Mouse (Mus musculus) bone marrow, adult 2 months (tissue): ENCODE results near the gene Tex261.

Experiments used
- CTCF ChIP-seq: fragments of 200-500 bp; IDR thresholded peaks from 2 replicates; pipeline ENCODE4 v1.5.1; 2011; ENCODE audit warnings: low read length, control low read depth; ENCODE audit not compliant: control insufficient read depth, insufficient read depth
- POLR2A ChIP-seq: fragments of 200-500 bp; IDR thresholded peaks from 2 replicates; pipeline ENCODE4 v1.6.1; 2011; ENCODE audit warnings: low read depth, mild to moderate bottlenecking, control low read depth, low read length, borderline replicate concordance; ENCODE audit not compliant: control insufficient read depth

DNA sequence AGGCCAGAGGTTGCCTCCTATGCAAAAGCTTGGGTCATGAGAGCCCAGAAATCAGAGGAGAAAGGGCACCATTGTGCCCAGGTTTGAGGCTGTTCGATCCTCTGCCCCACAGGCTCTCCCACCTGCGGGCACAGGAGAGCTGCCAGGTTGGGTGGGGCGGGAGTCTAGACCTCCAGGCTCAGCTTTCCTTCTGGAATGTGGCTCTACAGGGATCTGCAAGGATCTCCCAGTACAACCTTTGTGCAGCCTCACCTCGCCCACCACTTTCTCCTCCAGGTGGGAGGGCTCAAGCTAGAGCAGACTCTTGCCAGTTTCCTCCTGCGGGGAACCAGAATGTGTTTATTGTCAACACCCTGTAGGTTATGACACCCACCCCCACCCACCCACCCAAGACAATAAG lies 31.1 kb downstream of the Tex261 start:
- TF ChIP-seq CTCF (no peak), POLR2A (no peak)
